Mouse (Mus musculus) frontal cortex, postnatal 25 days (tissue): Measurements from ENCODE around the gene Gm7971.
"Not testable (repeated sequence)": the region's sequence is repeated elsewhere in the genome, so short reads cannot be mapped to it uniquely, and the experiment has no call there.

ENCODE experiments used
- DNase-seq, 2 experiments: peaks; one replicate each; pipeline ENCODE4 v3.0.0; 2022; ENCODE audit warnings: low spot score in 2 of 2

Gm7971 gene

DNA sequence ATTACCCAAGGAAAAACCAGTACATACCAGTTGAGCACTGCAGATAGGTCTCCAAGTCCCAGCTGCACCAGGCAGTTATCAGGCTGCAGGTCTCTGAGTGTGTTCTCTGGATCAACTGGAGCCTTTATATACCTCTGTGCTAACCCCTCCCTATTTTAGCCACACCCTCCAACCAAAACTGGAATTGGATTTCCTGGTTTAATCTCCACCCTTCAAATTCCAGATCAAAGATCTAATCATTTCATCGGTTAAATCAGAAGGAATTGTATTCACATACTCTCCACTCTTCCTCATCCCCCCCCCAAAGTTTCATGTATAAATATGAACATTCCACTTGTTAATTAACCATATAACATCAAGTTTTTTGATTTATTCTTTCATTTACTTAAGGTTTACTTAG lies at the start of gene Gm7971:
Gene Gm7971, minus strand, starts transcription at position 101 of the 400 bp plus-strand sequence.
- DNase-seq, result not testable (repeated sequence)
